Mouse (Mus musculus) thymus, postnatal 0 days (tissue): Measurements from ENCODE around the gene Lmx1b. TPM values are rescaled to one million over a fixed set of nuclear protein-coding genes. Genes with fewer than 3 reads are reported as not detected.

Experiments
- DNase-seq: peaks from one replicate; pipeline ENCODE4 v3.0.0-alpha.2; 2015; ENCODE audit warnings: low spot score
- polyA plus RNA-seq: library from polyadenylated mRNA; unstranded; fragments of >200 nt; fragmentation: Nextera tagmentation; extraction: Ambion mirVana; gene quantifications from 2 replicates; pipeline ENCODE4 v1.2.1, GENCODE M21; 2015

The Lmx1b gene
- polyA plus RNA-seq, 1 experiment from 2014 or later: not detected

DNA sequence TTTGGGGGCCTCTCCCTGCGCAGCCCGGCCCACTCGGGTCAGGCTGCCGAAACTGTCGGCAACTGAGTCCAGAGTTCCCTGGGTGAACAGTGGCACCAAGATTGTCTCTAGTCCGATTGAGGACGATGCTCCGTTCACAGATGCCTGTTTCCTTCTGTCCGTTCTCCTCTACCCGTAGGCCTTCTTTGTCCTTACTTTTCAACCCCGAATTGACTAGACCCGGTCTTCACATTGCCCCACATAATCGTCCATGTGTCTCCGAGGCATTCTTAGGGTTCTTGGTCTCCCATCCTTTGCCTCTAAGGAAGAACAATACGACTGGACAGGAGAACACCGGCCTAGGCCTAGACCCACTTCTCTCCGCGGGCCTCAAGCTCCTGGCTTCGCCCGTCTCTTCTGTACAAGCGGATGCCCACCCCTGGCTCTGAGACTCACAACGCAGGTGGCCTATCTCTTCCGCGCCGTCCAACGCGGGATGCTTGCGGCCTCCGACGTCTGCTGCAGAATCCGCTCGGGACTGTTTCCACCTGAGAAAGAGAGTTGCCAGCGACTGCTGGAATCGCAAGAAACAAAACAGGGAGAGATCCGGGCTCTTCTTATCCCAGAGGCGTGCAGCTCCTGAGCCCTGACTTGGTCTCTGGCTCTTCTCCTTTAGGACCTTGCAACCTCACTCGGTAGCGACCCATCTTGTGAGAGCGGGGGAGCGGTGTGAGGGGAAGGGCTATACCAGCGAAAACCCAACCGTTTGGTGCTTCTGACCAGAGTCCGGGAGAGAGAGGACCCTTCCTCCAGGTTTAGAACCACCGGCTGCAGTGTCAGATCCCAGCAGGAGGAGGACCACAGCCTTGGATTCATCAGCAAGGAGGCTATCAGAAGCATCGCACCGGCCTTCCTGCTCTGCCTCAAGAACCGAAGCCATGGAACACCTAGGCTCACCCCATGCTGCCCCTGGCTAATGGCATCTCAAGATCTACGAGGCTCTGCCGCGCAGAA lies 3.7 kb upstream of the Lmx1b start:
- DNase-seq: no peak

DNA sequence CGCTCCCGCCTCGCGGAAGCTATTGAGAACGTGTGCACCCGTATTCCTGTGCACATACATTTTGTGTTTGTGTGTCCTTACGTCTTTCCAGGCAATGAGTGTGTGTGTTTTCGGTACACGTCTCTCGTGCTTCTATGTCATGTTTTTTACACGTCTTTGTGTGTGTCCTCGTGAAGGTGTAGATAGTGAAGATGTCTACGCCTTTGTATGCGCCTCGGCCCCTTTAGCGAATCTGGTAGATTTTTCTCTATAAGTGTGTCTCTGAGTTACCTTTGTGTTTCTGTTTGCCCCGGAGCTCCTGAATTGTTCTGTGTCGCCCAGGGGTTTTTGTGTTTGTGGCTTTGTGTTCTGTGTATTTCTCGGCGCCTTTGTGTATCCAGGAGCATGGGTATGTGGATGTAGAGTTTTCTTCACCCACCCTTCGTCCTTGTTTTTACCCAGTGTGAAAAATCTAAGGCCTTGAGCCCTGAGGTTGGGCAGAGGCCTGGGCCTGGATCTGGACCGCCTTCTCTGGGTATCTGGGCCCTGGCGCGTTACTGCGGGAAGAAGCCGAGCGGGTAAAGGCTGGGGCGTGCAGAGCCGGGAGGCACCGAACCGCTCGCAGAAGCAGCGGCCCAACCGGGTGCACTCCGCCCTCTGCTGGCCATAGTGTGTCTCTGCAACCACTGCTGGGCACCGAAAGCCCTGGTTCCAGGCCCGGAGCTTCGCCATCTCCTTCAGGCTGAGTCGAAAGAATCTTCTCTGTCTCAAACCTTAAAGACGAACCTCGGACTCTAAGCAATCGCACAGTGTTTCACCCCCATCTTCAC lies 2.5 kb upstream of the Lmx1b start:
- DNase-seq: peak; percentile 70

DNA sequence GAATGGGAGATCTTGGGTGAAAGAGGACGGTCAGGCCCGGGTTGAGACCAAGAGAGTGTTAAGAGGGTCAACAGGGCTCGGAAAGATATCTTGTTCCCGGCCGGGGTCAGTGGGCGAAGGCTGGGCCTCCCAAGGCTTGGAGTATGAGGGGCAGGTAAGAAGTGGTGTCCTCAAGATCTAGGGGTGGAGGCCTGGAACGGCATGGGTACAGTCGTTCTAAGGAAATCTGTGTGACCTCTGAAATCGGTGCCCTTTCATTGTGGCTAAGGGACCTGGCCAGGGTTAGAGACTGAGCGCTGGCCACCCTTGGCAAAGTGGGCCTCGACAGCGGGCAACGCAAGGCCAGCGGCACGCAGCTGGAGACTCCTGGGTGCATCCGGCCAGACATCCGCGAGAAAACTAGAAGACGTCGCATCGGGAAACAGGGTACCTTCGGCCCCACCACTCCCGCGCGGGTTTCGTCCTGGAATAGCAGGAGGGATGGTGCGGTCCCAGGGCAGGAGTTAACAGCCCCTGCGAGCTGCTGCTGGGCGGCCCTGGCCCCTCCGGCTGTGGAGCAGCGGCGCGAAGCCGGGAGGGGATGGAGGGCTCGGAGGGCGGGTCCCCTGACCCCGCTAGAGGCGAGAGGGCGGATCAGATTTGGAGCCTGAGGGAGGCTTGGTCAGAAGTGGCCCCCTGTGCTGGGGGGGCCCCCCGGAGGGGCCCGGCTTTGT lies 1.7 kb upstream of the Lmx1b start:
- no peak for DNase-seq

DNA sequence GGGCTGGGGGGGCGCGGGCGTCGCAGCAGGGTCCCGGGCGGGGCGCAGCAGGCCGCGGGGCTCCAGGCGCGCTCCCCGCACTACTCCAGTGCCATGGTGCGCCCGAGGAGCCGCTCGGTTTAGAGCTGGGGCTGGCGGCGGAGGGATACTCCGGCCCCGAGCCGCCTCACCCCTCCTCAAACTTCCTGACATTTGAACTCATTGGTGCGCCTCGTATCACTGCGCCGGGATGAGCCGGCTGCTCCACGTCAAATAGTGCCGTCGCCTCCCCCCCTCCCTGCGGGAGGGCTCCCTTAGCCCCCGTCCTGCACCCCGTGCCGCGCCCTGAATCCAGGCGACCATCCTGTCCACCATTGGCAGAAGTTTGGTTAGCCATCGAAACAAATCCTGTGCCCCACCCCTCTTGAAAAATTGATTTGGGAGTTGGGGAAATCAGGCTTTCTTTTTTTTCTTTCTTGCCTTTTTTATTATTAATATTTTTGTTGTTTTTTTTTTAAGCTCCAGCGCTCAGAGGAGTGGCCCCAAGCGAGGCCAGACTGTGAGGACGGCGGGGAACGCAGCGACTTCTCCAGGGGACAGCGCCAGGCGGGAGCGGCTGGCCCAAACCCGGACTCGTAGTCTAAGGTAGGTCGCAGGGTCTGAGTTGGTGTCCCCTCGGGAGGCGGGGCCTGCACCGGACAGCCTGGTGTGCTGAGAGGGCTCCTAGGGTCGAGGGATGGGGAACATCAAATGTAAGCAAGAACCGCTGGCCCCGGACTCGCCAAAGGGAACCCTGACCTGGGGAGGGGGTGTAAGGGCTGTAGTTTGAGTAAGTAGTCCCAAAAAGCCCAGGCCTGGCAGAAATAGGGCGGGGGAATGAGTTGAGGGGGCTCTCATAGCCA lies 907 bp upstream of the Lmx1b start:
- no peak for DNase-seq

DNA sequence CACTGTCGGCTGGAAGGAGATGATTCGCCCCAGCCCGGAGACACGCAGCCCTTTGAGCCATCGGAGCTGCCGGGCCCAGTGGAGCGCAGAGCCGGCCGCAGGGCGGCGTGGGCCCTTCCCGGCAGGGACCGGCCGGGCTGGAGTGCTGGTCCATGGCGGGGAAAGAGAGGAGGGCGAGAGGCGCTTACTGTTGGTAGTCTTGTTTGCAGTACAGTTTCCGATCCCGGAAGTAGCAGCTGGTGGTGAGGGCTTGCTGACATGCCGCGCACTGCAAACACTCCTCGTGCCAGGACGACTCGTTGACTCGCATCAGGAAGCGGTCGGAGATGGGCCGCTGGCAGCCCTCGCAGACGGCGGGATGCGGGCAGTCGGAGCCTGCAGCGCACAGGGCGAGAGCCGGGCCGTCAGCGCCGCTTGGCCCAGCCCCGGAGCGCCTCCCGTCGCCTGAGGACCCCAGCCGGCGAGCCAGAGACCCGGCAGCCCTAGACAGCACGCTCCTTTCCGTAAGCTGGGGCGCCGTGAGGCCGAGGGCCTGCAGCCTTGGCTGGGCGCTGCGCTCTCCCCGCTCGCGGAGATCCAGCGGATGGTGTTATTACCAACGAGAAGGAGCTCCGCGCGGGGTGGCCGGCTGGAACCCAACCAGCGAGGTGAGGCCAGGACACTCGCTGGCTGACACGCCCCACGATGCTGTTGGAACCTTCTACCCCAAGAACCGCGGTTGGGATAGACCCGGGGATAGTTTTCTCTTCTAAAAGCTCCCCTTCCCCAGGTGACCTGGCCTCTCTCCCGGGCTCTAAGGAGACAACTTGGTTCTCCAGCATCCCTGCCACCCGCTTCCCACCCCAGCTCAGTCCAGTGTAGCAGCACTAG lies 775 bp downstream of the Lmx1b start:
- DNase-seq: peak; percentile 78

DNA sequence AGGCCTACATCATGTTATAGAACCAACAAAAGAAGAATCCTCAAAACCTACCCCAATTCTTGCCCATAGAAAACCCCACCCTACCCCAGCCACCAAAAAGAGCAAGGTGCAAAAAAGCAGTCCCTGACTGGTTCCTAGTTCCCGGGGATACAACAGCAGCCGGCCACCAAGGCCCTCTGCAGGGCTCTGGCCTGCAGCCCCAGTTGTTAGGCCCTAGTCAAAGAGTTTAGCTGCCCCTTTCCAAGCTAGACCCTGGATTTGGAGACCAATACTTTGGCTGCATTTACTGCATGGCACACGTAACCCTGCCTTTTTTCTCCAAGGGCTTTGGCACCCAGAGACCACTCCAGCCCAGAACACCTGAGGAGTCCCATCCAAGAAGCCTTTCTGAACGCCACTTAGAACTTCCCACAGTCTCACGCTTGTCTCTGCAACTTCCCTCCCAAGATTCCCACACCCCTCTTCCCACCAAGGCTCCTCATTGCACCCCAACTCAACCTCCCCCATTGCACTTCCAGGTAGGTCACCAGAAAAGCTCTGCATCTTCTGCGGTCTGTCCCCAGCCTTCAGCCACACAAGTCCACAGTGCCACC lies 2.1 kb downstream of the Lmx1b start:
- DNase-seq: no peak

DNA sequence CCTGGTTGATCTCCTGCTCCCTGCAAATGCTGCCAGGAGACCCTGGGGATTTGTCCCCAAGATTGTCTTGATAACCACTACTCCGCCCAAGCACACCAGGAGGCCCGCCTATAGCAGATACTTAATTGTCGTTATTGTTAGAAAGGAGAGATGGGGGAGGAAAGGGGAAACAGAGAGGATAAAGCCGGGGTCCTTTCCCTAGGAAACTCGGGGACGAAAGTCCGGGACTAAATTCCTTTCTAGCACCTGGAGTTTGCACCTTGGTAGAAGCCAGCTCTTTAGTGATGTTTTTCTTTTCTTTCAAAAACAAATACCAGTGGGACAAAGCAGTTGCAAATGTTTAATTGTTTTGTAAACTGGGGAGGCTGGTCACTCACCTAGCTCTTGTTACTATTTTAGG lies 3.0 kb downstream of the Lmx1b start:
- no peak for DNase-seq

DNA sequence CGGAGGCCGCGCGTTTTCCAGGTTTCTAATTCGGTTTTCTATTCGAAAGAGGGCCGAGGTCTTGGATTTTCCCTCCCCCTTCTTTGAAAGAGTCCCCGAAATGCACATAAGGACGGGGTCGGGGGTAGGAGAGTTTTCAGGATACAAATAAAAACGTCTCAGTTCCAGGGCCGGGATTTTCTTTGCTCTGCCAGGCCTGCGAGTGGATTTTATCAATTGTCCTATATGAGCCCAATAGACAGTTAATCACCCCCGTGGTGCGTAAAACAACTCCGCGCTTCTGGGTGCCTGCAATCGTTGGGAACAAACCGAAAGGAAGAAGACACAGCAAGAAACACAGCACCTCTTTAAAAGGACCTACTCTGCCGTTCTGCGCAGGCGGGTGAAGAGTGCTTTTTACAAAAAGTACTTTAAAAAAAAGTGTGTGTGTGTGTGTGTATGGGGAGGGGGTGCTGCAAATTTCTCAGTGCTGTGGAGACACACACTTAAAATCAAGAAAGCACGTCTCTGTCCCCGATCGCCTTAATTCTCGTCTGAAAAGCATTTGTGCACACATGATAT lies 3.6 kb downstream of the Lmx1b start:
- DNase-seq: no peak

DNA sequence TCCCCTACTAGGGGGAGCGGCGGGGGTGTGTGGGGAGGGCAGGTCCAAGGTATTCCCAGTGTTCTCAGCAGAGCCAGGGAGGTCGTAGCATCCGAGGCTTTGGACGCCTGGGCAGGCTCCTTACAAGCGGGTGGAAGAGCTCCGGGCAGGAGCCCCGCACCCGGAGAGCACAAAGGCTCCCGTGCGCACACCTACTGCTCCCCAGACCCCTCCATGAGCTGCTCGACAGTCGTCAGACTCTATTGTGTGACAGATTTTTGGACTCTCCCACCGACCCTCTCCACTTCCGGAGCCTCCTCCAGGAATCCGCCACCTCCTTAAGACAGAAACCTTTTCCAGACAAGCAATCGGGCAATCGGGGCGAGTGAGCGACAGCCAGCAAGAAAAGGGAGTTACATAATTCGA lies 4.2 kb downstream of the Lmx1b start:
- no peak for DNase-seq

DNA sequence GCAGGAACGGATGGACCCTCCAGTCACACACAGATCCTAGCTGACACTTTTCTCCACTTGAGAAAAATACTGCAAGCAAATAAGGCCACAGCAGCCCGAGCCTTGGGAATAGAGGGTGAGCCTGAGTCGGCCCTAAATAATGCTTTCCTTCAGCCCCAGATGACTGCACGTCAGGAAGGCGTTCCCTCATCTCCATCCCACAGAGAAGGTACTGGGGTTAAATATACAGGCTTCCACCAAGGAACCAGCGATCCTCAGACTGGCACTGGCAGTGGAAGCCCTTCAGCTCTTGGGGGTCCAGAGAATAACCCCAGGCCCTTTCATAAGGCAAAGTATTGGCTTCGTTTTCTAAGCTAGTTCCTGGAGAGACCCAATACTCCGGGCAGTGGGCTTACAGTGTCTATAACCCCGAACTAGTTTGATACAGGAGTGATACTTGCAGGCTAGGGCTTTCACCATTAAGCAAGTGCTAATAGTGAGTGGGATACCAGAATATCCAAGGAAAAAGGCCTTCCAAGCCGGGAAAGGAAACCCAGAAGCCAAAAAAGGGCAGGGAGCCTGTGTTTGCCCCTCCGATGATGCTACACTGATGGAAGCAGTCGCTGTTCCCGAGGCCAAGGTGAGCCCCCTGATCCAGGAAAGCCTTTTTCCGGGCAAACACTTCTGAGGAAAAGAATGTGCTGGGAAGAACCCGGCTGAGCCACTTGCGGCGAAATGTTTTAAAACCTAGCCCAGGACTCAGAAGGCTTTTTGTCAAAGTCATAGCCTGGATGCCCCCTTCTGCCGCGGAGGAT lies 4.8 kb downstream of the Lmx1b start:
- no peak for DNase-seq

DNA sequence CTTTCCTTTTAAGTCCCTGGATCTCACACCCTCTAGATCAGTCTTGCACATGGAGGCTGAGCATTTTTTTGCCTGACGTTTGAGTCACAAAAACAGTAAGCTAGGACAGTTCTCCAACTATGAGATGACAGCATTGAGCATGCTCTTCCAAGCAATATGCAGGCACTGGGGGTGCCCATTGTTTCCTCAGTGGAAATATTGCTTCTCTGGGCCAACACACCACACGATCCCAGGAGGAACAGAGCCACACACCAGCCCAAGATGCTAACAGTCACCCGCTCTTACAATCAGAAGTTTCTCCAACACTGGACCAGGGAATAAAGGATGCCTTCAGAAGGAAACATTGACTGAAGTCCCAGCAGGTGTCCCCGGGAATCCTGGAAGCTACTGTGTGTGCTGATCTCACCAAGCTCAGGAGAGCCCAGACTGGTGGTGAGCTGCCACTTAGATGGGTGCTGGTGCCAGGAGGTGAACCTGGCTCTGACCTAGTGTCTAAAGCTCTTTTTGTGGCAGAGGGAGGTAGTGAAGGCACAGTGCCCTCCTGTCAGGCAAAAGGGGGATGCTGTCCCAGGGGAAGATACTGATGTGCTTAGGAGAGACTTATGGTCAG lies 5.7 kb downstream of the Lmx1b start:
- no peak for DNase-seq

DNA sequence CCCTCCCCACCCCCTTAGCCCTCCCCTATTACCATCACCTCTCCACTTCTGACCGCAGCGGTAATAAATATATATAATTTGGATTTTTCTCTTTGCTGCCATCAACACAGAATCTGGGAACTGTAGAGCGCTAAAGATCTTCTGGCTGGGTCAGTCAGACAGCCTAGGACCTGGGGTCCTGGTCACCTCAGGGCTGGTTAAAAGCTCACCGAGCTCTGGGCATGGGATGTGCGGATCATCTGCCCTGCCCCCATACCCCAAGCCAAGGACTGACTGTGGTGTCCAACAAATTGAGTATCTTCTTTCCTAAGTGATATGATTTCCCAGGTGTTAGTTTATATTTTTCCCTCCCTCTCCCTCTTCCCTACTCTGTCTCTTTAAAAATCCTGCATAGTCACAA lies 6.4 kb downstream of the Lmx1b start:
- DNase-seq: no peak

DNA sequence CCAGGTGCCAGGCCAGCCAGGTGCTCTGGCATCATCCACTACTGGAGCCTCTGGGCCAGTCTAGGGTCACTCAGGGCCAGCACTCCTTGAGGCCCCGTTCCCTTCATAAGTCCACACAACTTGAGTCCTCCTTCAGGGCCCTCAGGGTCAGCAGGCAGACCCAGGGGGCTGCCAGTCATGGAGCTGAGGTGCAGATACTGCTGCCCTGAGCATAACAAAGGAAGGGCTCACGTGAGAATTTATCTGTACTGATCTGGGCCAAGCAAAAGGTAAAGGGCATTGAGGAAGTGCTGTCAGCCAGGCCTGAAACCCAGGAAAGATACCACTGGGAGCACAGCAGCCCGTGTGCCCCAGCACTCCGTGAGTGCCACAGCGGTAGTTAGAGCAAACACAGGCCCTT lies 7.1 kb downstream of the Lmx1b start:
- DNase-seq: no peak

DNA sequence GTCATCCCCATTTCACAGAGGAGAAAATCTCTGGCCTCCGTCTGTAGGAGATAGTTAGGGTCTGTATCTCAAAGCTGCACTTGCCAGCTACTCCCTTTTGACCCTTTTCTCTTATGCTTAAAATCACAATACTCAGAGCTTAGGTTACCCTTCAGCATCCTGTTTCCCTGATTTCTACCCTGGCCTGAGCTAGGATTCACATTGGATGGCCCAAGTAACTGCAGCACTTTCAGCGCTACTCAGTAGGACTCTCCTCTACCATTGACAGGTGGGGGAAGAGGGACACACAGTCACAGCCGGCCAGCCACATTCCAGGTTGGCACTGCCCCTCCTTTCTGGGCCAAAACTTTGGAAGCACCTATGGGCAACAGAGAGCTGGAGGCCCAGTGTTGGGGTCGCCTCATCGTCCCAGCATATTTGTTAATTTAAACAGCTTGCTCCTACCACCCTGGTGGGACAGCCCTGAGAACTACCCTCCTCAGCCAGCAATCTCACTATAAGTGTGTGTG lies 7.7 kb downstream of the Lmx1b start:
- no peak for DNase-seq

DNA sequence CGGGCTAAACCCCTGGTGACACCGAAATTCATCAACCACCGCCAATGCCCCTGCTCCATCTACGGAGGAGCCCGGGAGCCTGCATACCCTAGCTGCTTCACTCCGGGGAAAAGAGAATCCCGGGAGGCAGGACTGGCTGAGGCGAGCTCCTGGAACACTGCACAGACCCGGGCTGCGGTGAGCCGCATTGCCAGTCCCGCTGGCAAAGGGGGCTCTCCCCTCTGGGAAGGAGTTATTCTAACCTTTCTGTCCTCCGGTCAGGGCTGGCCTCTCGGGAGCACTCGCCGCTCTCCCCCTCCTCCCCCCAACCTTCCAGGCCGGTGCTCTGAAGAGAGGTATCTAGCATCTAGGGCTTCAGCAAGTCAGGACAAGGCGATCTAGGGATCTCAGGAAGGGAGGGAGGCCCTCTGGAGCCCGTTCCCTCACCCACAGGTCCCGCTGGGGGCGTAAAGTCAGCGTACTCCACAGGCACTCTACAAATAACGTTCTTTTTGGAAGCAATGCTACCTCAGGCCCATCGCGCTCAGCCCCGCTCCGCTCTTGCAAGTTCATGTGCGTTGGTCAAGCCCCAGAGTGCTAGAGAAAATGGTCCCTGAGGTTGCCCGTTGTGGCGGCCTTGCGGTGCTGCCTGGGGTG lies 8.5 kb downstream of the Lmx1b start:
- DNase-seq: no peak

DNA sequence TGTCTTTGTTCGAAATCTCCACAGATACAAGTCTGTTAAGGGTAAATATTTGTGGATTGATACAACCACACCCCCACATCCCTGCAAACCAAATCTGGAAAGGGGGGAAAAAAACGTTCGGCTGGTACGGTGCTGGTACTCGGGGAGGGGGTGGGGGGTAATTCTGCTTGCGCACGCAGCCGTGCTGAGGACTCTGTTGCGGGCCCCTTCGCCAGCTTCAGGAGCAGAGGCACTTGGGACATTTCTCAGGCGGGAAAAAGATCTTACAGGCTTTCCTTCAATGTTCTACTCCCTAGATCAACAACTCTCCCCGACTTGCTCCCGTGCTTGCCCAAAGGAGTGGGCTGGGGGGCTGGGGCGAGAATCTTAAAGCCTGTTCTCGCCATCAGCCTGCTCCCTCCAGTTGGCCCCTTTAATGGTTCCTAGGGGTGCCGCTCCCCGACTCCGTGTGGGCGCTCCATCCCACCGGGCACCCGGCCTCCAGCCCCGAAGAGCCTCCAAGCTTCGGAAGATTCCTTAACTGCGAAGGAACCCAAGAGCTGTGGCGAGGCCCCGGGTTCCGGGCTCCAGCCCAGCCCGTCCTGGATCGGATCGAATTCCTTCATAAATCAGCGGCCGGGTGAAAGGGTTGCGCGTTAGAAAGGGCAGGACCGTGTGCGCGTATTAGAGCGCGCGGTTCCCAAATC lies 9.1 kb downstream of the Lmx1b start:
- no peak for DNase-seq
